Mouse (Mus musculus): ENCODE results near the gene Rab44.

GRCm38 (mm10) chr17:29167371-29167770 lies 53.4 kb downstream of the Rab44 start:
- TF ChIP-seq CTCF (IDR thresholded peaks at IDR 0.05; ENCODE audit: extremely low read depth, insufficient read depth, insufficient read length, insufficient replicate concordance) (no peak), POLR2A (IDR thresholded peaks at IDR 0.05; ENCODE audit: low read depth, low read length) (no peak)

Measured in spleen, adult 2 months (tissue).